Mouse (Mus musculus): Measurements from ENCODE around the gene Ncaph. TPM values are rescaled to one million over a fixed set of nuclear protein-coding genes. Genes with fewer than 3 reads are reported as not detected.

Gene Ncaph
- total and polyA plus RNA-seq, 3 experiments, result 53.4 to 74.1 (median 55.3) TPM

DNA sequence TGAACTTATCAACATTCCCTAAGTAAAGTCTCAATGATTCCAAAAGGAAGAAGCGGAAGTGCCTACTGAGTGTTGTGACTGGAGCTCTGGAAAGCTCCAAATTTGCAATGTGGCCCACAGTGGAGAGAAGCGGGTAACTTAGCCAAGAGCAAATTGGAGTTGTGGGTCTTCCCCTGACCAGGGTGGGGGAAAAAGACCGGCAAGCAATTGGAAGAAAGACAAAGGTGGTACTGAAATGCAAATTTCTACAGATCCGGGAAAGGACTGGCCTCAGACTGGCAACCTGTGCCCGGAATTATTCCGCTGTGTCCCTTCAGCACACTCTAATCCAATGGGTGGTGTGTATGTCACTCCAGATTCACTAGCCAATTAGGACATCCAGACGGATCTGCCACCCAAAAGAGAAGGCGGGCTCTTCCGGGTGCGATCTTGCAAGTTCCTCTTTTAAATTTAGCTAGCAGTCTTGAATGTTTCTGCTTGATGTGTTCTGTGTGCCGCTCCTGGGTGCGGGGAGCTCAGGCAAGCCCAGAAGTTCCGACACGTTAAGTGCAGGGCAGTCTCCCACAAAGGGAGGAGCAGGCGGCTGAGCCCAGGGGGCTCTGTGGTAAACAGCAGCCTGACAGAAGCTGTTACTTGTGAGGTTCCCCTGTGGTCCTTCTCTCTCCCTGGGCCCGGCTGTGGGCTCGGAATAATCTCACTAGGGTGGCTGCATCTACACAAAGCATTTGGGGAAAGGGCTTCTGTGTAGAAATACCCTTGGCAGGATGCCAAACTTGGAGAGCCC, 49.0 kb upstream of the Ncaph start:
- peaks cover 5 to 11% of the 10 kb centered on the region in 2 experiments; a peak in 3 of 4 replicates for H3K4me1 ChIP-seq (ENCODE audit: control insufficient read depth in 1 of 2, insufficient read depth in 2 of 2)
- peak overlapping the region; percentile 52 for H3K4me2 ChIP-seq (ENCODE audit: insufficient read depth, low read depth, poor library complexity, severe bottlenecking)
- in situ Hi-C loops (cut with MboI; ENCODE audit: low pct_ligation_motif_present, low pct_unique_long_range_greater_than_20kb, low sequenced_read_pairs), result no loop called here
- H3K36me3 ChIP-seq (replicated peaks in 1 of 2; ENCODE audit: control insufficient read depth in 1 of 2, insufficient read depth in 1 of 2, low read length in 1 of 2), result no peaks in the 10 kb centered on the region
- dilution Hi-C loops (cut with MboI; ENCODE audit: extremely low pct_ligation_motif_present, extremely low pct_unique_long_range_greater_than_20kb, low sequenced_read_pairs), result no loop called here
- no peaks in the 10 kb centered on the region for H3K9me3 ChIP-seq (replicated peaks; ENCODE audit: low read length)
- TF ChIP-seq SMC3 (IDR thresholded peaks at IDR 0.05; ENCODE audit: low read depth, low read length) (no peak), TCF12 (IDR thresholded peaks at IDR 0.05; ENCODE audit: low read depth, low read length) (peak; percentile 86), MAFK (IDR thresholded peaks at IDR 0.05; ENCODE audit: insufficient replicate concordance, low read length) (no peak), POLR2AphosphoS2 (IDR thresholded peaks at IDR 0.05; ENCODE audit: low read depth, low read length) (0 out of 2 replicates have a peak, but pooled peaks have one; percentile 42), ZMIZ1 (IDR thresholded peaks at IDR 0.05; ENCODE audit: low read depth, low read length) (peak; percentile 89), CHD2 (IDR thresholded peaks at IDR 0.05; ENCODE audit: low read length) (peak; percentile 94), CHD1 (IDR thresholded peaks at IDR 0.05; ENCODE audit: low read depth, low read length) (no peak), UBTF (IDR thresholded peaks at IDR 0.05; ENCODE audit: low read depth, low read length) (no peak), NELFE (IDR thresholded peaks at IDR 0.05; ENCODE audit: low read depth, low read length) (peak; percentile 88), RCOR1 (conservative IDR thresholded peaks at IDR 0.05; ENCODE audit: low read depth, low read length) (no peak), E2F4 (IDR thresholded peaks at IDR 0.05; ENCODE audit: insufficient replicate concordance, low read depth, low read length) (no peak; the same call in 1 of the 2 replicates), MAX (IDR thresholded peaks at IDR 0.05; ENCODE audit: low read length) (no peak), MAZ (IDR thresholded peaks at IDR 0.05; ENCODE audit: low read depth, low read length) (0 out of 2 replicates have a peak, but pooled peaks have one; percentile 56), USF1 (IDR thresholded peaks at IDR 0.05; ENCODE audit: low read depth, low read length) (no peak), ZC3H11A (IDR thresholded peaks at IDR 0.05; ENCODE audit: low read depth, low read length) (no peak), MXI1 (IDR thresholded peaks at IDR 0.05; ENCODE audit: low read depth, low read length) (no peak; the same call in 1 of the 2 replicates), KAT2A (IDR thresholded peaks at IDR 0.05; ENCODE audit: insufficient replicate concordance, low read length) (0 out of 2 replicates have a peak, but pooled peaks have one; percentile 48), ZNF384 (IDR thresholded peaks at IDR 0.05; ENCODE audit: low read depth, low read length) (no peak), MEF2A (IDR thresholded peaks at IDR 0.05; ENCODE audit: borderline replicate concordance, low read depth, low read length) (peak; percentile 61), ZKSCAN1 (IDR thresholded peaks at IDR 0.05; ENCODE audit: borderline replicate concordance, low read depth, low read length) (no peak), BHLHE40 (IDR thresholded peaks at IDR 0.05; ENCODE audit: low read depth, low read length) (no peak), POLR2A (IDR thresholded peaks at IDR 0.05; ENCODE audit: low read depth, low read length) (peak; percentile 89), ETS1 (conservative IDR thresholded peaks at IDR 0.05; ENCODE audit: low read depth, low read length) (peak; percentile 28; the same call in 1 of the 2 replicates), NRF1 (IDR thresholded peaks at IDR 0.05; ENCODE audit: low read depth, low read length) (0 out of 2 replicates have a peak, but pooled peaks have one; percentile 34), MYC (IDR thresholded peaks at IDR 0.05; ENCODE audit: low read depth, low read length) (peak; percentile 59; the same call in 1 of the 2 replicates), EP300 (IDR thresholded peaks at IDR 0.05; ENCODE audit: low read length) (no peak), RAD21 (IDR thresholded peaks at IDR 0.05; ENCODE audit: low read depth, low read length) (no peak), HCFC1 (IDR thresholded peaks at IDR 0.05; ENCODE audit: low read depth, low read length) (peak; percentile 79), PAX5 (IDR thresholded peaks at IDR 0.05; ENCODE audit: low read length) (no peak), USF2 (conservative IDR thresholded peaks at IDR 0.05; ENCODE audit: low read depth, low read length) (no peak), GABPA (IDR thresholded peaks at IDR 0.05; ENCODE audit: insufficient replicate concordance, low read depth, low read length) (no peak), ELF1 (IDR thresholded peaks at IDR 0.05; ENCODE audit: low read depth, low read length) (peak; percentile 97), SIN3A (IDR thresholded peaks at IDR 0.05; ENCODE audit: low read length) (peak; percentile 60), IRF4 (IDR thresholded peaks at IDR 0.05; ENCODE audit: low read depth, low read length) (peak; percentile 77), TBP (conservative IDR thresholded peaks at IDR 0.05; ENCODE audit: low read depth, low read length) (peak; percentile 97), JUN (IDR thresholded peaks at IDR 0.05; ENCODE audit: insufficient read depth, low read depth, low read length) (no peak), CTCF (conservative IDR thresholded peaks at IDR 0.05 in 1 of 2, IDR thresholded peaks at IDR 0.05 in 1 of 2; ENCODE audit: low read depth in 2 of 2, low read length in 2 of 2) (no peak), JUND (conservative IDR thresholded peaks at IDR 0.05; ENCODE audit: low read depth, low read length) (no peak; the same call in 1 of the 2 replicates)
- H3K9ac ChIP-seq (ENCODE audit: insufficient read depth, low read depth), result peak overlapping the region; percentile 80
- H3K79me2 ChIP-seq (replicated peaks; ENCODE audit: control insufficient read depth, extremely low read depth, insufficient read depth, poor library complexity, severe bottlenecking), result no peaks in the 10 kb centered on the region
- peak overlapping the region; percentile 49 to 68 (median 64) for H3K4me3 ChIP-seq (replicated peaks in 1 of 3; ENCODE audit: low read depth in 2 of 3, low read length in 2 of 3, poor library complexity in 1 of 3)
- peak overlapping the region; percentile 81 for H3K27ac ChIP-seq (ENCODE audit: insufficient read depth, low read depth)
- peak; percentile 98 for DNase-seq (ENCODE audit: extremely low read depth)
- H3K27me3 ChIP-seq (replicated peaks), result no peaks in the 10 kb centered on the region

All from CH12.LX (cell line).